Mouse (Mus musculus): ENCODE results near the gene Ucp3. TPM values are rescaled to one million over a fixed set of nuclear protein-coding genes. Genes with fewer than 3 reads are reported as not detected.

The Ucp3 gene
- total and polyA plus RNA-seq, 2 experiments from 2014 or later: 0.16 TPM; not detected in 1

DNA sequence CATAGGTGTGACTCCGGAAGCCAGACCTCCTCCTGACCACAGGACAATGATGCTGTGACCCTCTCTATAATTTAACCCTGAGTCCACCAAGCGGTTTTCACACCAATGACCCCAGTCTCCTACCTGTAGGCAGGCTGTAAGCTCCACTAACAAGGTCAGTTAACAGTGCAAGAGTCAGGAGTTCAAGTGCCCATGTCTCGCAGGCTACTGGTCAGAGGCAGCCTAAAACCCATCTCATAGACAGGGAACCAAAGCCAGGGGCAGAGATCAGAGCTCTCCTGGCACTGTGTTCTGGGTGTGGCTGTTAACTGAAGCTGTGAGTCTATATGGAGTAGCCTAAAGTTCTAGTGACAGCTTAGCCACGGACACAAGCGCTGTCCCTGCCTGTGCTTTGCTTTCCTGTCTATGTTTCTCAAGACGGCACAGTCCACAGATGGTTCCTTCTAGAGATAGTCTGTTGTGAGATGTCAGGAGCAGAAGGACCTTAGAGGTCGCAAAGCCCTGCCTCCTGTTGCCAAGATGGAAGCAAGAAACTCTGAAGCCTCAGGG, 29.7 kb downstream of the Ucp3 start:
- TF ChIP-seq CTCF (IDR thresholded peaks at IDR 0.05): no peak
- Histone ChIP-seq H3K36me3 (ENCODE audit: insufficient read depth, low read length) (0 out of 2 replicates have a peak, but pooled peaks cover 3% of the 10 kb centered on the region), H3K27me3 (ENCODE audit: insufficient read depth, low read length) (no peaks in the 10 kb centered on the region), H3K4me2 (ENCODE audit: low read depth, low read length, poor library complexity, severe bottlenecking) (no peak overlapping the region), H3K4me1 (ENCODE audit: insufficient read depth, low read length) (no peaks in the 10 kb centered on the region), H3K9me3 (ENCODE audit: low read length) (no peaks in the 10 kb centered on the region), H3K4me3 (ENCODE audit: low read depth, low read length) (no peak overlapping the region), H3K9ac (replicated peaks; ENCODE audit: low read length, poor library complexity, severe bottlenecking) (no peak overlapping the region), H3K27ac (ENCODE audit: low read depth, low read length) (no peak overlapping the region)
- DNase-seq (ENCODE audit: low spot score) (no peak), ATAC-seq (ENCODE audit: low FRiP score) (no peak)
- WGBS: 86% methylated on average over 7 of the region's 7 CpGs

DNA sequence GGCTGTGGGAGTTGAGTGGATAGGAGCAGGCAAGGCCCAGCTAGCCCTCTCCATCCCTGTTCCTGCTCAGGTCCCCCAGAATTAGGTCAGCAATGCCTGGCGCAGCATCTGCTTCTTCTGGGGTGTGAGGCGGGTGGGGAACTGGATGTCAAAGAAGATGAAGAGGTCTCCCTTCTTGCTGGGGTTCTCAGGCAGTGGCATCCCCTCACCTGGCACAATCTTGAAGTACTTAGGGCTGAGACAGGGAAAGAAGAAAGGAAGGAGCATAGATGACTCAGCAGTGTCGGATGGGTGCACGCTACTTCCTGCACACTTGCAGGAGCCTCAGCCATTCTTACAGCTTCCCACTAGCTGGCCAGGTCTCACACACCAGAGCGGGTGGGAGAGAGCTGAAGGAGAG, 30.3 kb downstream of the Ucp3 start:
- ATAC-seq (ENCODE audit: low FRiP score) (no peak), DNase-seq (ENCODE audit: low spot score) (no peak)
- Histone ChIP-seq H3K4me2 (ENCODE audit: low read depth, low read length, poor library complexity, severe bottlenecking) (no peak overlapping the region), H3K36me3 (ENCODE audit: insufficient read depth, low read length) (no peaks in the 10 kb centered on the region), H3K27ac (ENCODE audit: low read depth, low read length) (no peak overlapping the region), H3K4me3 (ENCODE audit: low read depth, low read length) (no peak overlapping the region), H3K27me3 (ENCODE audit: insufficient read depth, low read length) (no peaks in the 10 kb centered on the region), H3K4me1 (ENCODE audit: insufficient read depth, low read length) (no peaks in the 10 kb centered on the region), H3K9ac (replicated peaks; ENCODE audit: low read length, poor library complexity, severe bottlenecking) (no peak overlapping the region), H3K9me3 (ENCODE audit: low read length) (no peaks in the 10 kb centered on the region)
- 94% methylated on average over 5 of the region's 5 CpGs for WGBS
- TF ChIP-seq CTCF (IDR thresholded peaks at IDR 0.05): no peak

DNA sequence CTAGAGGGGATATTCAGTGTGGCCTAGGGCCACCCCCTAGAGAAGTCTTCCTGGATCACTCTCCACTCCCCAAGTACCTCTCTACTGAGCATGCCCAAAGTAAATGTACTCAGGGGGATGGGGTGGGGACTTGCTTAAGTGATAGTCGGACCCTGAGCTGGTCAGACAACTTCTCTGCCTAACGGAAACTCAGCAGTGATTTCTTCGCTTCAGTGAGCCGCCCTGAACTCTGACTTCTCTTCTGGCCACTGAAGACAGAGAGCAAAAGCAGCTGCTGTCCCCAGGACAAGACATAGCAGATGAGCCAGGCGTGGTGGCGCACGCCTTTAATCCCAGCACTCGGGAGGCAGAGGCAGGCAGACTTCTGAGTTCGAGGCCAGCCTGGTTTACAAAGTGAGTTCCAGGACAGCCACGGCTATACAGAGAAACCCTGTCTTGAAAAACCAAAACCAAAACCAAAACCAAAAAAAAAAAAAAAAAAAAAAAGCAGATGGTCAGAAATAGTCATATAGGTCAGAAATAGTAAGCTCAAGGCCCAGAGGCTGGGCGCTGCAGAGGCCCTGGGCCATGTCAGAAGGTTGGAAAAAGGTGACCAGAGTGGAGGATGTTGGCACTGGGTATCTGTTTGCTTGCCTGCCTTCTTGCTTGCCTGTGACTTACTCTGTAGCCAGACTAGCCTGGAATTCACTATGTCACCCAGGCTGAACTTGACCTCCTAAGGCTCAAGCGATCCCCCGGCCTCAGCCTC, 32.1 kb downstream of the Ucp3 start:
- no peak overlapping the region for H3K4me3 ChIP-seq (ENCODE audit: low read depth, low read length)
- H3K4me1 ChIP-seq (ENCODE audit: insufficient read depth, low read length): no peaks in the 10 kb centered on the region
- H3K9me3 ChIP-seq (ENCODE audit: low read length): no peaks in the 10 kb centered on the region
- no peak overlapping the region for H3K9ac ChIP-seq (replicated peaks; ENCODE audit: low read length, poor library complexity, severe bottlenecking)
- 86% methylated on average over 13 of the region's 13 CpGs for WGBS
- no peaks in the 10 kb centered on the region for H3K36me3 ChIP-seq (ENCODE audit: insufficient read depth, low read length)
- H3K4me2 ChIP-seq (ENCODE audit: low read depth, low read length, poor library complexity, severe bottlenecking): no peak overlapping the region
- no peak for TF ChIP-seq CTCF (IDR thresholded peaks at IDR 0.05)
- H3K27me3 ChIP-seq (ENCODE audit: insufficient read depth, low read length): no peaks in the 10 kb centered on the region
- ATAC-seq (ENCODE audit: low FRiP score) (no peak), DNase-seq (ENCODE audit: low spot score) (no peak)
- no peak overlapping the region for H3K27ac ChIP-seq (ENCODE audit: low read depth, low read length)

GRCm38 (mm10) chr7:100506494-100506893, 33.7 kb downstream of the Ucp3 start:
- no peak overlapping the region for H3K27ac ChIP-seq (ENCODE audit: low read depth, low read length)
- H3K27me3 ChIP-seq (ENCODE audit: insufficient read depth, low read length): no peaks in the 10 kb centered on the region
- DNase-seq (ENCODE audit: low spot score) (no peak), ATAC-seq (ENCODE audit: low FRiP score) (no peak)
- H3K9ac ChIP-seq (replicated peaks; ENCODE audit: low read length, poor library complexity, severe bottlenecking): no peak overlapping the region
- H3K4me3 ChIP-seq (ENCODE audit: low read depth, low read length): no peak overlapping the region
- no peak overlapping the region for H3K4me2 ChIP-seq (ENCODE audit: low read depth, low read length, poor library complexity, severe bottlenecking)
- no peak for TF ChIP-seq CTCF (IDR thresholded peaks at IDR 0.05)
- 77% methylated on average over 4 of the region's 4 CpGs for WGBS
- no peaks in the 10 kb centered on the region for H3K36me3 ChIP-seq (ENCODE audit: insufficient read depth, low read length)
- no peaks in the 10 kb centered on the region for H3K9me3 ChIP-seq (ENCODE audit: low read length)
- H3K4me1 ChIP-seq (ENCODE audit: insufficient read depth, low read length): no peaks in the 10 kb centered on the region

- no peaks in the 10 kb centered on the region for H3K9me3 ChIP-seq (ENCODE audit: low read length)
- H3K4me2 ChIP-seq (ENCODE audit: low read depth, low read length, poor library complexity, severe bottlenecking): no peak overlapping the region
- H3K36me3 ChIP-seq (ENCODE audit: insufficient read depth, low read length): no peaks in the 10 kb centered on the region
- H3K4me3 ChIP-seq (ENCODE audit: low read depth, low read length): no peak overlapping the region
- no peak for TF ChIP-seq CTCF (IDR thresholded peaks at IDR 0.05)
- 78% methylated on average over 3 of the region's 3 CpGs for WGBS
- no peaks in the 10 kb centered on the region for H3K4me1 ChIP-seq (ENCODE audit: insufficient read depth, low read length)
- no peak overlapping the region for H3K27ac ChIP-seq (ENCODE audit: low read depth, low read length)
- DNase-seq (ENCODE audit: low spot score) (no peak), ATAC-seq (ENCODE audit: low FRiP score) (no peak)
- H3K27me3 ChIP-seq (ENCODE audit: insufficient read depth, low read length): no peaks in the 10 kb centered on the region
- H3K9ac ChIP-seq (replicated peaks; ENCODE audit: low read length, poor library complexity, severe bottlenecking): no peak overlapping the region
Observed at GRCm38 (mm10) chr7:100508670-100509069, 35.9 kb downstream of the Ucp3 start.

DNA sequence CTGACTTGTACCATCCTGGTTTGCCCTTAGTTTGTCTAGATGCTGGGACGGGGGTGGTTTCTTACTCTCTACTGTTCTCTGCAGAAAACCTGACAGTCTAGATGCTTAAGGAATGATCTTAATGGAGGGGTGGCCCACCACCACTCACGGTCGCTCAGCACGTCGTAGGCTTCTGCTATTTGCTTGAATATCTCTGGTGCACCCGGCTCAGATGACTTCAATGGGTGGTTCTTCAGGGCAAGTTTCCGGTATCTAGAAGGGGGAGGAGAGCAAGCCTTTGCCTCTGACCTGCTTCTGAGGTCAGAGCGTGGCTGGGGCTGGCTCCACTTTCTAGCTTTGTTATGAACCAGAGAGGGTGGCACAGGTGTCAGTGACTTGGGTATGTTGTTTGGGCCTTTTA, 38.8 kb downstream of the Ucp3 start:
- DNase-seq (ENCODE audit: low spot score) (no peak), ATAC-seq (ENCODE audit: low FRiP score) (no peak)
- no peak overlapping the region for H3K27ac ChIP-seq (ENCODE audit: low read depth, low read length)
- TF ChIP-seq CTCF (IDR thresholded peaks at IDR 0.05): no peak
- H3K4me2 ChIP-seq (ENCODE audit: low read depth, low read length, poor library complexity, severe bottlenecking): no peak overlapping the region
- H3K27me3 ChIP-seq (ENCODE audit: insufficient read depth, low read length): no peaks in the 10 kb centered on the region
- H3K36me3 ChIP-seq (ENCODE audit: insufficient read depth, low read length): no peaks in the 10 kb centered on the region
- 87% methylated on average over 8 of the region's 8 CpGs for WGBS
- no peaks in the 10 kb centered on the region for H3K9me3 ChIP-seq (ENCODE audit: low read length)
- no peaks in the 10 kb centered on the region for H3K4me1 ChIP-seq (ENCODE audit: insufficient read depth, low read length)
- H3K4me3 ChIP-seq (ENCODE audit: low read depth, low read length): no peak overlapping the region
- no peak overlapping the region for H3K9ac ChIP-seq (replicated peaks; ENCODE audit: low read length, poor library complexity, severe bottlenecking)
